Mouse (Mus musculus): Measurements from ENCODE around the gene Usf1. TPM values are rescaled to one million over a fixed set of nuclear protein-coding genes. Genes with fewer than 3 reads are reported as not detected.

Usf1 gene
- polyA plus RNA-seq (2012; fragmentation: generic; extraction: Trizol): 106 TPM

DNA sequence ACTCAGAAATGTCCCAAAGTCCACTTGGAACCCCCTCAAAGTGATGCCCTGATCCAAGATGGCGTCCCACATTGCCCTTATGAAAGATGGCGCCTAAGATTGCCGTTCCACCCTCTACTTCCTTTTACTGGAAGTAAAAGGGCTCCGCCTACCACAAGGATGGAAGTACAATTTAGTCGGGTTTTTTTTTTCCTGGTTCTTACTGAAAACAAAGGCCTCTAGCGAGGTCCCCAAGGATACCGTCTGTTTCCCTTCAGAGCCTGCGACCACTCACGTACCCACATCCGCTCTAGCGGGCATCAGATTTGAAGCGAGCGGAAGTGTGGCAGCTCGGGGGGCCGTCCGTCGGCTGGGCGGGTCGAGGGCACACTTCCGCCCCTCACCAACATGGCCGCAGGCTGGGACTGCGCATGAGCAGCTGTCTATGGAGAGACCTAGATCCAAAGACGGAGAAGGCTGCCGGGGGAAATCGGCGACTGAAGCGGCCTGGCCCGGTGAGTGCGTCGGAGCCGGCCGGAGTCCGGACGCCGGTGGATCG is at the start of gene Usf1:
Usf1 (plus strand) TSS at position 367 of the 538 bp plus-strand sequence.
- TF ChIP-seq MYOD1 (IDR thresholded peaks at IDR 0.05; ENCODE audit: control insufficient read depth in 1 of 3, insufficient read length in 2 of 3, low read depth in 2 of 3): no peak
- no peak for TF ChIP-seq MAX (IDR thresholded peaks at IDR 0.05; ENCODE audit: low read depth)
- TF ChIP-seq USF1 (IDR thresholded peaks at IDR 0.05; ENCODE audit: low read depth): no peak
- peak; percentile 65 for TF ChIP-seq POLR2A (IDR thresholded peaks at IDR 0.05; ENCODE audit: insufficient read length, low read depth)
- TF ChIP-seq SRF (IDR thresholded peaks at IDR 0.05; ENCODE audit: control insufficient read depth, insufficient read length, low read depth): no peak
- no peak for TF ChIP-seq REST (IDR thresholded peaks at IDR 0.05; ENCODE audit: insufficient read depth, insufficient read length)
- peak; percentile 70 for TF ChIP-seq POLR2AphosphoS2 (IDR thresholded peaks at IDR 0.05; ENCODE audit: insufficient read length, low read depth)
- TF ChIP-seq TCF12 (IDR thresholded peaks at IDR 0.05; ENCODE audit: insufficient read depth, poor library complexity, severe bottlenecking): no peak
- TF ChIP-seq TCF3 (IDR thresholded peaks at IDR 0.05; ENCODE audit: insufficient read length, low read depth): no peak
- TF ChIP-seq CEBPB (IDR thresholded peaks at IDR 0.05; ENCODE audit: insufficient read depth, poor library complexity, severe bottlenecking): no peak
- no peak for TF ChIP-seq E2F4 (IDR thresholded peaks at IDR 0.05; ENCODE audit: insufficient read depth)
- TF ChIP-seq MYOG (IDR thresholded peaks at IDR 0.05; ENCODE audit: control insufficient read depth in 1 of 3, insufficient read depth in 1 of 3, insufficient read length in 2 of 3, low read depth in 2 of 3): peak in 1 of 3 experiments; percentile 13
- no peaks in the 10 kb centered on the region for H3K27me3 ChIP-seq (ENCODE audit: control insufficient read depth, insufficient read depth, insufficient read length)
- H3K4me3 ChIP-seq: peak within 1 kb of the TSS; percentile 81
- peaks cover 2% of the 10 kb centered on the region for H3K36me3 ChIP-seq (ENCODE audit: control insufficient read depth, insufficient read depth)
- peaks cover 37% of the 10 kb centered on the region for H3K79me2 ChIP-seq (ENCODE audit: control insufficient read depth, insufficient read depth)
- peak within 1 kb of the TSS; percentile 75 for H3K4me2 ChIP-seq (ENCODE audit: low read depth)
- H3ac ChIP-seq (ENCODE audit: control insufficient read depth, insufficient read length): peak within 1 kb of the TSS; percentile 69

DNA sequence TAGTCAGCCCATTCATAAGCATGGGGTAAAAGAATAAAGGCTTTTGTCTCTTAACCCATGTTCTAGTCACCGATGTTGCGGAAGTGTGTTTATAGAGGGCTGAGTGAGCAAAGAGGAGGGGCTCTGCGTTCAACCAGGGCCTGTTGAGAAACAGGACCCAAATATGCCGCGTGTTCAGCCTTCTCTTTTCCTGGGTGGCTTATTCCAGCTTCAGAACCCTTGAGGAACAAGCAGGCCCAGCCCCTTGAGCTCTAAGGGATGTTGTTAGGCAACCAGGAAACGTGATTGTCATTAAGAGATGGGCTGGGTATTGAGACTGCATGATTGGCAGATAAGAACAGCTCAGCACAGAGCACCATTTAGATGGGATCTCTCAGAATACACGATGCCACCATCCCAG is 45.2 kb upstream of the Usf1 start:
- Histone ChIP-seq H3ac (ENCODE audit: control insufficient read depth, insufficient read length) (no peak overlapping the region), H3K27me3 (ENCODE audit: control insufficient read depth, insufficient read depth, insufficient read length) (no peaks in the 10 kb centered on the region), H3K4me3 (no peak overlapping the region), H3K36me3 (ENCODE audit: control insufficient read depth, insufficient read depth) (no peaks in the 10 kb centered on the region), H3K79me2 (ENCODE audit: control insufficient read depth, insufficient read depth) (no peaks in the 10 kb centered on the region), H3K4me2 (ENCODE audit: low read depth) (no peak overlapping the region)
- TF ChIP-seq MYOG (IDR thresholded peaks at IDR 0.05; ENCODE audit: control insufficient read depth in 1 of 3, insufficient read depth in 1 of 3, insufficient read length in 2 of 3, low read depth in 2 of 3) (no peak), MAX (IDR thresholded peaks at IDR 0.05; ENCODE audit: low read depth) (no peak), CEBPB (IDR thresholded peaks at IDR 0.05; ENCODE audit: insufficient read depth, poor library complexity, severe bottlenecking) (no peak), E2F4 (IDR thresholded peaks at IDR 0.05; ENCODE audit: insufficient read depth) (no peak), USF1 (IDR thresholded peaks at IDR 0.05; ENCODE audit: low read depth) (no peak), TCF3 (IDR thresholded peaks at IDR 0.05; ENCODE audit: insufficient read length, low read depth) (no peak), POLR2A (IDR thresholded peaks at IDR 0.05; ENCODE audit: insufficient read length, low read depth) (no peak), MYOD1 (IDR thresholded peaks at IDR 0.05; ENCODE audit: control insufficient read depth in 1 of 3, insufficient read length in 2 of 3, low read depth in 2 of 3) (no peak), TCF12 (IDR thresholded peaks at IDR 0.05; ENCODE audit: insufficient read depth, poor library complexity, severe bottlenecking) (no peak), REST (IDR thresholded peaks at IDR 0.05; ENCODE audit: insufficient read depth, insufficient read length) (no peak), POLR2AphosphoS2 (IDR thresholded peaks at IDR 0.05; ENCODE audit: insufficient read length, low read depth) (no peak), SRF (IDR thresholded peaks at IDR 0.05; ENCODE audit: control insufficient read depth, insufficient read length, low read depth) (no peak)

DNA sequence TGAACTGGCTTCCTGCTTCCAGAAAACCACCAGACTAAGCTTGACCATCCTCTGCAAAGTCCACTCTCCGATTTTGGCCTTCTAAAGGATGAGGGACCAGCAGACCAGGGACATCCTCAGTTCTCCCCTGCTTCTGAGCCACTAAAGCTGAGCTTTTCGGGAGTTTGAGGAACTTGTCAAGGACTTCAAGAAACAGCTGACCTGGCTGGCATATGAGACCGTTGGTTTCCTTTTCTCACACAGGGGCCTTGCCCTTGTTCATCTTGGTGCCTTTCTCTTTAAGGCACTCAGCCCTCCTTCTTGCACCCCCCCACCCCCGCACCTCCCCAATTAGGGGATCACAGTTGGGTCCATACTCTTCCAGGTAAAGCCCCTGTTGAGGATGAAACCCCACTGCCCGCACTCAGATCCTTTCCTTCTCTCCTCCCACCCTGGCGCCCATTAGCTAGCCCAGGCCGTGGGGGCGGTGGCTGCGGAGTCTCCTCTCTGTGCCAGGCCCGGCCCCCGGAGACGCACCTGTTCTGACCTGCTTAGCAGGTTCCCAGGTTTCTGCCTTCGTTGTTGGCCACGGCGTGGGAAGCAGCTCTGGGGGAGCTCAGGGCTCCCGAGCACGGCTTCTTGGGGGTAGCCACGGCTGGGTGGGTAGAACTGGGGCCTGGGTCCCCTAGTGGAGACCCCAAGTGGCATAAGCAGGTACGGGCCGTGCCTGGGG is 41.1 kb upstream of the Usf1 start, which contains the start of gene Nectin4:
Nectin4 (plus strand) TSS at position 255 of the 712 bp plus-strand sequence.
- Histone ChIP-seq H3K36me3 (ENCODE audit: control insufficient read depth, insufficient read depth) (no peaks in the 10 kb centered on the region), H3K4me3 (no peak within 1 kb of the TSS), H3ac (ENCODE audit: control insufficient read depth, insufficient read length) (no peak within 1 kb of the TSS), H3K4me2 (ENCODE audit: low read depth) (no peak within 1 kb of the TSS), H3K27me3 (ENCODE audit: control insufficient read depth, insufficient read depth, insufficient read length) (no peaks in the 10 kb centered on the region), H3K79me2 (ENCODE audit: control insufficient read depth, insufficient read depth) (no peaks in the 10 kb centered on the region)
- TF ChIP-seq MYOD1 (IDR thresholded peaks at IDR 0.05; ENCODE audit: control insufficient read depth in 1 of 3, insufficient read length in 2 of 3, low read depth in 2 of 3) (no peak), TCF3 (IDR thresholded peaks at IDR 0.05; ENCODE audit: insufficient read length, low read depth) (no peak), REST (IDR thresholded peaks at IDR 0.05; ENCODE audit: insufficient read depth, insufficient read length) (no peak), POLR2A (IDR thresholded peaks at IDR 0.05; ENCODE audit: insufficient read length, low read depth) (no peak), POLR2AphosphoS2 (IDR thresholded peaks at IDR 0.05; ENCODE audit: insufficient read length, low read depth) (no peak), SRF (IDR thresholded peaks at IDR 0.05; ENCODE audit: control insufficient read depth, insufficient read length, low read depth) (no peak), E2F4 (IDR thresholded peaks at IDR 0.05; ENCODE audit: insufficient read depth) (no peak), TCF12 (IDR thresholded peaks at IDR 0.05; ENCODE audit: insufficient read depth, poor library complexity, severe bottlenecking) (no peak)

DNA sequence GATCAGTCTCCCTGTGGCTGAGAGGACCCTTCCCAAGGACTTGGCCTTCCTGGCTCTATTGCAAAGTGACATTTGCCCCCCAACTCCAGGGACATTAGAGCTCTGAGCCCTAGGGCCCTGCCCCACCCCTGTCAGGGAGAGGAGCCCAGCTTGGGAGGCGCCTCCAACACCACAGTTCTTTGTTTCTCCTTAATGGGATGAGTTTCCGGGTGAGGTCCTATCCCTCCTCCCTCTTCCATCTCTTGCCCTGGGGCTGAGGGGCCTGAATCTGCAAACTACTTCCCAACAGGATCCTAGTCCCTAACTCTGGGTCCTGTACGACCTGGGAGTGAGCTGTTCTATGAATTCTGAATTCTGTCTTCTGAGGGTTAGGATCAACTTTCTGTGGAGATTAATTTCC is 38.2 kb upstream of the Usf1 start:
- H3ac ChIP-seq (ENCODE audit: control insufficient read depth, insufficient read length): no peak overlapping the region
- no peaks in the 10 kb centered on the region for H3K36me3 ChIP-seq (ENCODE audit: control insufficient read depth, insufficient read depth)
- H3K79me2 ChIP-seq (ENCODE audit: control insufficient read depth, insufficient read depth): no peaks in the 10 kb centered on the region
- H3K4me2 ChIP-seq (ENCODE audit: low read depth): no peak overlapping the region
- TF ChIP-seq SRF (IDR thresholded peaks at IDR 0.05; ENCODE audit: control insufficient read depth, insufficient read length, low read depth) (no peak), MYOD1 (IDR thresholded peaks at IDR 0.05; ENCODE audit: control insufficient read depth in 1 of 3, insufficient read length in 2 of 3, low read depth in 2 of 3) (no peak), CEBPB (IDR thresholded peaks at IDR 0.05; ENCODE audit: insufficient read depth, poor library complexity, severe bottlenecking) (no peak), MAX (IDR thresholded peaks at IDR 0.05; ENCODE audit: low read depth) (no peak), USF1 (IDR thresholded peaks at IDR 0.05; ENCODE audit: low read depth) (no peak)
- H3K4me3 ChIP-seq: no peak overlapping the region
- no peaks in the 10 kb centered on the region for H3K27me3 ChIP-seq (ENCODE audit: control insufficient read depth, insufficient read depth, insufficient read length)
